13 mouse cellular contexts compared by ENCODE assay signal in genomic region chr11:113610266-113610665, GRCm38 (mm10). TPM values are rescaled to one million over a fixed set of nuclear protein-coding genes. Genes with fewer than 3 reads are reported as not detected.
A peak's percentile ranks its signal among the peaks of the same experiment; 100 is the strongest.
DNase-seq lines count a peak whose midpoint lies in the region; ATAC-seq lines count a peak whose summit lies in the region.
"Had no signal": no experiment of that assay in that cellular context is flagged by ENCODE, and none has a peak within 500 bp of the region (broad histone marks: within the 10 kb centered on the region; RNA-seq: fewer than 3 reads in every experiment).

No protein-coding gene starts in this region.

- 92% methylated on average over 5 of the region's 5 CpGs for WGBS in forebrain, embryonic 11.5 days
- WGBS in forebrain, embryonic 12.5 days = 88% methylated on average over 5 of the region's 5 CpGs

- no peaks in the 10 kb centered on the region for H3K9me3 ChIP-seq in forebrain, embryonic 11.5 days (ENCODE audit: control insufficient read depth, low read length)
- no peaks in the 10 kb centered on the region for H3K9me3 ChIP-seq in forebrain, embryonic 12.5 days
- H3K9me3 ChIP-seq: heart, embryonic 15.5 days had no signal

- no peak for ATAC-seq in forebrain, embryonic 11.5 days (replicated peaks; ENCODE audit: low FRiP score)
- ATAC-seq in forebrain, embryonic 12.5 days (ENCODE audit: low FRiP score) = no peak

- no peak overlapping the region for H3K4me3 ChIP-seq in forebrain, embryonic 11.5 days (ENCODE audit: low read depth, low read length)
- no peak overlapping the region for H3K4me3 ChIP-seq in forebrain, embryonic 12.5 days (replicated peaks)
- H3K4me3 ChIP-seq: heart, embryonic 15.5 days had no signal

- no peaks in the 10 kb centered on the region for H3K4me1 ChIP-seq in forebrain, embryonic 11.5 days (replicated peaks; ENCODE audit: control insufficient read depth, insufficient read depth, low read length)
- peaks cover 10% of the 10 kb centered on the region for H3K4me1 ChIP-seq in forebrain, embryonic 12.5 days

- no peak overlapping the region for H3K27ac ChIP-seq in forebrain, embryonic 11.5 days (ENCODE audit: low read depth, low read length)
- H3K27ac ChIP-seq in forebrain, embryonic 12.5 days = no peak overlapping the region
- H3K27ac ChIP-seq: heart, embryonic 15.5 days had no signal

- H3K27me3 ChIP-seq in forebrain, embryonic 11.5 days (ENCODE audit: control insufficient read depth, insufficient read depth, low read length) = no peaks in the 10 kb centered on the region
- peaks cover 6% of the 10 kb centered on the region; the same call in 1 of the 2 replicates for H3K27me3 ChIP-seq in forebrain, embryonic 12.5 days
- H3K27me3 ChIP-seq: heart, embryonic 15.5 days had no signal

- H3K4me2 ChIP-seq in forebrain, embryonic 11.5 days (ENCODE audit: low read depth, low read length, severe bottlenecking) = no peak overlapping the region
- H3K4me2 ChIP-seq in forebrain, embryonic 12.5 days = no peak overlapping the region
- H3K4me2 ChIP-seq: heart, embryonic 15.5 days had no signal

- no peak overlapping the region for H3K9ac ChIP-seq in forebrain, embryonic 11.5 days (ENCODE audit: low read length)
- no peak overlapping the region for H3K9ac ChIP-seq in forebrain, embryonic 12.5 days
- H3K9ac ChIP-seq: heart, embryonic 15.5 days had no signal

- intact Hi-C loops in left cerebral cortex, postnatal 4 days (cut with DNase I) = no loop called here

- peak; percentile 21 for DNase-seq in forebrain, embryonic 11.5 days (ENCODE audit: low spot score)
- DNase-seq in left cerebral cortex, postnatal 4 days = peak; percentile 90
- no peak for DNase-seq in left cerebral cortex, adult 18-20 months (ENCODE audit: low spot score in 2 of 2)
- peak; percentile 76 for DNase-seq in Muller cell, postnatal 12 days (ENCODE audit: inconsistent ontology term)
- peak; percentile 68 for DNase-seq in kidney, postnatal 10 days
- no peak for DNase-seq in layer of hippocampus, adult 11-12 months (ENCODE audit: low spot score)
- DNase-seq in embryo, embryonic 9.5 days (ENCODE audit: extremely low spot score) = no peak
- DNase-seq: cerebellum, adult 8-10 months; gastrocnemius, postnatal 25 days; thymus, postnatal 14 days had no signal

- no peaks in the 10 kb centered on the region for H3K36me3 ChIP-seq in forebrain, embryonic 11.5 days (ENCODE audit: control insufficient read depth, insufficient read depth, low read length)
- H3K36me3 ChIP-seq in forebrain, embryonic 12.5 days (replicated peaks) = no peaks in the 10 kb centered on the region
- H3K36me3 ChIP-seq: heart, embryonic 15.5 days had no signal

RNA-seq across cellular contexts. Expression of gene Sstr2, which starts 8.9 kb away (rescaled TPM):
- 10.5 and 10.7 TPM in 2 replicates for polyA plus RNA-seq in forebrain, embryonic 11.5 days (2014; fragmentation: Nextera tagmentation; extraction: Ambion mirVana)
- 22.4 and 25.4 TPM in 2 replicates for polyA plus RNA-seq in forebrain, embryonic 12.5 days (2016; fragmentation: Nextera tagmentation; extraction: Ambion mirVana)
- 10 to 100 TPM; 21.2 to 23.0 TPM for total RNA-seq in left cerebral cortex, postnatal 4 days (2021)
- 10 to 100 TPM; 30.0 to 35.9 TPM for total RNA-seq in left cerebral cortex, adult 18-20 months (2021)
- total RNA-seq: gastrocnemius, postnatal 25 days; megakaryocyte, adult 5-6 weeks had no signal

RNA-seq across cellular contexts. Expression of gene Cog1, which starts 38.7 kb away (rescaled TPM):
- polyA plus RNA-seq in forebrain, embryonic 11.5 days (2014; fragmentation: Nextera tagmentation; extraction: Ambion mirVana) = 36.2 and 39.4 TPM in 2 replicates
- 35.3 and 38.3 TPM in 2 replicates for polyA plus RNA-seq in forebrain, embryonic 12.5 days (2016; fragmentation: Nextera tagmentation; extraction: Ambion mirVana)
- 10 to 100 TPM; 36.2 to 36.4 TPM for total RNA-seq in left cerebral cortex, postnatal 4 days (2021)
- total RNA-seq in left cerebral cortex, adult 18-20 months (2021) = 10 to 100 TPM; 47.3 to 51.8 TPM

RNA-seq across cellular contexts. Expression of gene Slc39a11, which starts 39.6 kb away (rescaled TPM):
- 18.4 and 20.6 TPM in 2 replicates for polyA plus RNA-seq in forebrain, embryonic 11.5 days (2014; fragmentation: Nextera tagmentation; extraction: Ambion mirVana)
- 23.9 and 25.1 TPM in 2 replicates for polyA plus RNA-seq in forebrain, embryonic 12.5 days (2016; fragmentation: Nextera tagmentation; extraction: Ambion mirVana)
- total RNA-seq in left cerebral cortex, postnatal 4 days (2021) = 10 to 100 TPM; 23.5 to 26.1 TPM
- 10 to 100 TPM; 13.9 to 15.3 TPM for total RNA-seq in left cerebral cortex, adult 18-20 months (2021)

Comparison
In these comparisons a context has a peak if more than half of its experiments do, and no peak if none do; other contexts are left out.
1. DNase-seq: peak in forebrain, embryonic 11.5 days (single experiment), left cerebral cortex, postnatal 4 days (single experiment), Muller cell, postnatal 12 days (single experiment) and kidney, postnatal 10 days (single experiment); none in left cerebral cortex, adult 18-20 months (0 of 2), layer of hippocampus, adult 11-12 months (single experiment) and embryo, embryonic 9.5 days (single experiment).